Mouse (Mus musculus) retina, embryonic 14.5 days (tissue): ENCODE data around the gene Coa6.

Experiments
- DNase-seq: peaks from one replicate; pipeline ENCODE4 v3.0.0-alpha.2; 2015; ENCODE audit warnings: low spot score

The Coa6 gene

GRCm38 (mm10) chr8:126473802-126474298 is 51.5 kb downstream of the Coa6 start:
- DNase-seq: no peak

- peak; percentile 92 for DNase-seq
These were observed 52.2 kb downstream of the Coa6 start, which contains the start of gene Tarbp1 for GRCm38 (mm10) chr8:126474299-126475187. Gene Tarbp1 (minus strand): TSS chr8:126475065.
